Mouse (Mus musculus) cerebellum, adult 2 months (tissue): ENCODE measurements around the gene Cxcl9. TPM values are rescaled to one million over a fixed set of nuclear protein-coding genes. Genes with fewer than 3 reads are reported as not detected.

Experiments used
- DNase-seq, 2 experiments: peaks; one replicate each; pipeline ENCODE4 v3.0.0; 2021
- H3K27ac ChIP-seq: fragments of 200-500 bp; 2 replicates; pipeline ENCODE4 v1.5.1; 2012; ENCODE audit warnings: low read length, control low read depth, inconsistent platforms; ENCODE audit not compliant: insufficient read depth
- H3K27me3 ChIP-seq: fragments of 200-500 bp; 2 replicates; pipeline ENCODE4 v1.6.1; 2012; ENCODE audit warnings: inconsistent platforms, mild to moderate bottlenecking, low read length, moderate library complexity; ENCODE audit not compliant: control insufficient read depth, insufficient read depth
- H3K4me1 ChIP-seq: fragments of 200-500 bp; 2 replicates; pipeline ENCODE4 v1.6.1; 2011; ENCODE audit warnings: low read length; ENCODE audit not compliant: control insufficient read depth, insufficient read depth
- H3K4me3 ChIP-seq: fragments of 200-500 bp; replicated peaks from 2 replicates; pipeline ENCODE3; 2011; ENCODE audit warnings: mild to moderate bottlenecking, low read depth, low read length, control low read depth; ENCODE audit not compliant: insufficient read depth
- CTCF ChIP-seq: fragments of 200-500 bp; IDR thresholded peaks from 2 replicates; pipeline ENCODE4 v1.5.1; 2011; ENCODE audit warnings: low read depth, mild to moderate bottlenecking, control low read depth, low read length, moderate library complexity, borderline replicate concordance; ENCODE audit not compliant: insufficient read depth
- POLR2A ChIP-seq: fragments of 200-500 bp; IDR thresholded peaks from 2 replicates; pipeline ENCODE4 v1.6.1; 2011; ENCODE audit warnings: low read length, control low read depth, borderline replicate concordance; ENCODE audit not compliant: insufficient read depth
- WGBS: fragments of 180-500 bp; shearing (Covaris S2); methylation state at CpG from one replicate; pipeline ENCODE4 v1.1.7; 2018; 5-methylcytosine and 5-hydroxymethylcytosine counted together
- polyA plus RNA-seq: library from polyadenylated mRNA; depleted of rRNA; stranded (reverse); fragments of >200 nt; gene quantifications from 2 replicates; pipeline ENCODE4 v1.2.3, GENCODE M21; 2012; rRNA removed

The Cxcl9 gene
- polyA plus RNA-seq, 1 experiment, result not detected

- Histone ChIP-seq H3K27me3 (no peaks in the 10 kb centered on the region), H3K27ac (no peak overlapping the region), H3K4me3 (no peak overlapping the region), H3K4me1 (no peaks in the 10 kb centered on the region)
- TF ChIP-seq POLR2A (no peak), CTCF (no peak)
- no peak for DNase-seq
- 91% methylated on average over 6 of the region's 6 CpGs for WGBS
Observed at GRCm38 (mm10) chr5:92291652-92292414, 36.0 kb downstream of the Cxcl9 start.

GRCm38 (mm10) chr5:92287840-92288239 is 40.0 kb downstream of the Cxcl9 start:
- no peak for DNase-seq
- no peak for TF ChIP-seq CTCF
- no peak for TF ChIP-seq POLR2A
- Histone ChIP-seq H3K4me1 (no peaks in the 10 kb centered on the region), H3K27me3 (no peaks in the 10 kb centered on the region), H3K4me3 (no peak overlapping the region), H3K27ac (no peak overlapping the region)
- WGBS, result 59% methylated on average over 6 of the region's 6 CpGs

GRCm38 (mm10) chr5:92283107-92283506 is 44.8 kb downstream of the Cxcl9 start:
- no peak for DNase-seq
- WGBS, result 64% methylated on average over 3 of the region's 3 CpGs
- H3K4me3 ChIP-seq, result no peak overlapping the region
- H3K4me1 ChIP-seq, result no peaks in the 10 kb centered on the region
- H3K27me3 ChIP-seq, result no peaks in the 10 kb centered on the region
- no peak overlapping the region for H3K27ac ChIP-seq
- TF ChIP-seq POLR2A, result no peak
- TF ChIP-seq CTCF, result no peak

- no peak for TF ChIP-seq POLR2A
- no peak for TF ChIP-seq CTCF
- no peak overlapping the region for H3K4me3 ChIP-seq
- H3K27ac ChIP-seq, result no peak overlapping the region
- 25% methylated on average over 4 of the region's 4 CpGs for WGBS
- no peaks in the 10 kb centered on the region for H3K4me1 ChIP-seq
- H3K27me3 ChIP-seq, result no peaks in the 10 kb centered on the region
- DNase-seq, result no peak
Observed at GRCm38 (mm10) chr5:92282571-92282970, 45.3 kb downstream of the Cxcl9 start.

- WGBS, result 91% methylated on average over 10 of the region's 10 CpGs
- no peak for DNase-seq
- TF ChIP-seq CTCF (no peak), POLR2A (no peak)
- H3K4me1 ChIP-seq, result no peaks in the 10 kb centered on the region
- H3K4me3 ChIP-seq, result no peak overlapping the region
- no peaks in the 10 kb centered on the region for H3K27me3 ChIP-seq
- H3K27ac ChIP-seq, result no peak overlapping the region
Observed at GRCm38 (mm10) chr5:92278942-92279537, 48.8 kb downstream of the Cxcl9 start.

- 2% methylated on average over 54 of the region's 54 CpGs for WGBS
- TF ChIP-seq CTCF (peak; percentile 21; the same call in 1 of the 2 replicates), POLR2A (peak; percentile 77)
- peak within 1 kb of the TSS; percentile 74 for H3K4me3 ChIP-seq
- H3K27me3 ChIP-seq, result no peaks in the 10 kb centered on the region
- no peaks in the 10 kb centered on the region for H3K4me1 ChIP-seq
- DNase-seq, result peak; percentile 90 to 92
- peak within 1 kb of the TSS; percentile 54 for H3K27ac ChIP-seq
Observed at GRCm38 (mm10) chr5:92277437-92278394, 50.2 kb downstream of the Cxcl9 start, which contains the start of gene Naaa. TSS of gene Naaa (minus strand) at chr5:92278170.

Other genes with a start within 250 kb of the Cxcl9 start
- gene G3bp2, start 244.4 kb downstream of the Cxcl9 start, polyA plus RNA-seq, result 123 and 125 TPM in 2 replicates
- 55.2 and 59.3 TPM in 2 replicates for gene Uso1, start 190.1 kb downstream of the Cxcl9 start, polyA plus RNA-seq
- not detected in 2 replicates for gene U90926, start 112.7 kb downstream of the Cxcl9 start, polyA plus RNA-seq
- 2.1 and 2.7 TPM in 2 replicates for gene Ppef2, start 71.8 kb downstream of the Cxcl9 start, polyA plus RNA-seq
- gene Naaa, start 49.9 kb downstream of the Cxcl9 start, polyA plus RNA-seq, result 32.1 and 37.6 TPM in 2 replicates
- gene Sdad1, start 17.6 kb downstream of the Cxcl9 start, polyA plus RNA-seq, result 15.3 and 15.6 TPM in 2 replicates
- 12.8 and 17.8 TPM in 2 replicates for gene Art3, start 3.7 kb upstream of the Cxcl9 start, polyA plus RNA-seq
- gene Cxcl10, start 20.8 kb upstream of the Cxcl9 start, polyA plus RNA-seq, result 0.64 and 0.65 TPM in 2 replicates
- 33.0 and 36.9 TPM in 2 replicates for gene Nup54, start 107.1 kb upstream of the Cxcl9 start, polyA plus RNA-seq
- gene Scarb2, start 178.8 kb upstream of the Cxcl9 start, polyA plus RNA-seq, result 67.3 and 72.1 TPM in 2 replicates
- 0.31 and 0.78 TPM in 2 replicates for gene Fam47e, start 227.0 kb upstream of the Cxcl9 start, polyA plus RNA-seq